ENCODE assay signal across 8 mouse cellular contexts in genomic region chr7:30050882-30051548, GRCm38 (mm10). TPM values are rescaled to one million over a fixed set of nuclear protein-coding genes. Genes with fewer than 3 reads are reported as not detected.
A peak's percentile ranks its signal among the peaks of the same experiment; 100 is the strongest.
DNase-seq lines count a peak whose midpoint lies in the region; ATAC-seq and TF ChIP-seq lines count a peak whose summit lies in the region.

Gene Zfp14, minus strand, starts transcription at chr7:30051380.

- no peaks in the 10 kb centered on the region for H3K9me3 ChIP-seq in erythroblast, embryonic 14.5 days (ENCODE audit: control insufficient read depth, low read length)
- H3K9me3 ChIP-seq in heart, embryonic 13.5 days: no peaks in the 10 kb centered on the region
- no peaks in the 10 kb centered on the region for H3K9me3 ChIP-seq in liver, embryonic 12.5 days (replicated peaks)
- no peaks in the 10 kb centered on the region for H3K9me3 ChIP-seq in stomach, embryonic 15.5 days

- peaks cover 13% of the 10 kb centered on the region for H3K4me1 ChIP-seq in erythroblast, embryonic 14.5 days (ENCODE audit: control insufficient read depth)
- peaks cover 18% of the 10 kb centered on the region for H3K4me1 ChIP-seq in heart, embryonic 13.5 days
- H3K4me1 ChIP-seq in liver, embryonic 12.5 days: peaks cover 15% of the 10 kb centered on the region
- H3K4me1 ChIP-seq in stomach, embryonic 15.5 days: 0 out of 2 replicates have a peak, but pooled peaks cover 5% of the 10 kb centered on the region

- H3ac ChIP-seq in C2C12 (ENCODE audit: control insufficient read depth, insufficient read length, low read depth): peak within 1 kb of the TSS; percentile 77

- no peaks in the 10 kb centered on the region for H3K79me3 ChIP-seq in C2C12 (ENCODE audit: low read depth)

- no peaks in the 10 kb centered on the region for H3K79me2 ChIP-seq in C2C12 (ENCODE audit: control insufficient read depth, insufficient read depth)

- no peaks in the 10 kb centered on the region for H3K27me3 ChIP-seq in C2C12 (ENCODE audit: control insufficient read depth, insufficient read depth, insufficient read length)
- no peaks in the 10 kb centered on the region for H3K27me3 ChIP-seq in erythroblast, embryonic 14.5 days (ENCODE audit: control insufficient read depth)
- H3K27me3 ChIP-seq in heart, embryonic 13.5 days (replicated peaks): no peaks in the 10 kb centered on the region
- H3K27me3 ChIP-seq in liver, embryonic 12.5 days (replicated peaks): no peaks in the 10 kb centered on the region
- H3K27me3 ChIP-seq in stomach, embryonic 15.5 days (replicated peaks): no peaks in the 10 kb centered on the region

- peak within 1 kb of the TSS; percentile 83 for H3K27ac ChIP-seq in heart, embryonic 13.5 days (replicated peaks)
- peak within 1 kb of the TSS; percentile 60 for H3K27ac ChIP-seq in liver, embryonic 12.5 days
- H3K27ac ChIP-seq in stomach, embryonic 15.5 days: peak within 1 kb of the TSS; percentile 77

- H3K4me2 ChIP-seq in heart, embryonic 13.5 days: peak within 1 kb of the TSS; percentile 91
- peak within 1 kb of the TSS; percentile 97 for H3K4me2 ChIP-seq in liver, embryonic 12.5 days
- H3K4me2 ChIP-seq in stomach, embryonic 15.5 days: peak within 1 kb of the TSS; percentile 88

- peaks cover 4% of the 10 kb centered on the region for H3K36me3 ChIP-seq in C2C12 (ENCODE audit: control insufficient read depth, insufficient read depth)
- H3K36me3 ChIP-seq in erythroblast, embryonic 14.5 days (ENCODE audit: control insufficient read depth): peaks cover 2% of the 10 kb centered on the region; the same call in 1 of the 2 replicates
- H3K36me3 ChIP-seq in heart, embryonic 13.5 days: peaks cover 9% of the 10 kb centered on the region
- H3K36me3 ChIP-seq in liver, embryonic 12.5 days: peaks cover 6% of the 10 kb centered on the region; the same call in 1 of the 2 replicates
- H3K36me3 ChIP-seq in stomach, embryonic 15.5 days: no peaks in the 10 kb centered on the region; the same call in 1 of the 2 replicates

- WGBS in heart, embryonic 13.5 days: under 1% methylated on average over 40 of the region's 40 CpGs
- WGBS in liver, embryonic 12.5 days (ENCODE audit: insufficient replicate concordance): under 1% methylated on average over 40 of the region's 40 CpGs
- WGBS in stomach, embryonic 15.5 days: under 1% methylated on average over 40 of the region's 40 CpGs

- H3K4me3 ChIP-seq in C2C12 (ENCODE audit: insufficient read depth, poor library complexity, severe bottlenecking): peak within 1 kb of the TSS; percentile 46
- peak within 1 kb of the TSS; percentile 63 for H3K4me3 ChIP-seq in erythroblast, embryonic 14.5 days (replicated peaks)
- H3K4me3 ChIP-seq in heart, embryonic 13.5 days: peak within 1 kb of the TSS; percentile 81
- H3K4me3 ChIP-seq in liver, embryonic 12.5 days: peak within 1 kb of the TSS; percentile 78
- peak within 1 kb of the TSS; percentile 57 for H3K4me3 ChIP-seq in stomach, embryonic 15.5 days (replicated peaks)

- ATAC-seq in heart, embryonic 13.5 days (ENCODE audit: extremely low read depth, insufficient number of reproducible peaks, low FRiP score, low TSS enrichment): peak; percentile 88
- peak; percentile 99 for ATAC-seq in liver, embryonic 12.5 days
- peak; percentile 97 for ATAC-seq in stomach, embryonic 15.5 days (ENCODE audit: insufficient read depth, low FRiP score, low read depth)

- DNase-seq in brain, embryonic 14.5 days (ENCODE audit: low read depth): peak; percentile 97
- DNase-seq in kidney, postnatal 10 days: peak; percentile 93
- DNase-seq in natural killer cell, adult 2 months (ENCODE audit: low spot score in 2 of 2): peak; percentile 71 to 77

- TF ChIP-seq POLR2A in brain, embryonic 14.5 days (IDR thresholded peaks at IDR 0.05; ENCODE audit: borderline replicate concordance, extremely low read depth, insufficient read depth, insufficient read length, poor library complexity, severe bottlenecking): peak; percentile 37; the same call in 1 of the 2 replicates

- TF ChIP-seq CTCF in C2C12 (IDR thresholded peaks at IDR 0.05; ENCODE audit: control insufficient read depth, insufficient read depth, insufficient read length): no peak
- TF ChIP-seq CTCF in brain, embryonic 14.5 days (IDR thresholded peaks at IDR 0.05; ENCODE audit: borderline replicate concordance, extremely low read depth, insufficient read depth, insufficient read length): no peak

- H3K9ac ChIP-seq in heart, embryonic 13.5 days: peak within 1 kb of the TSS; percentile 85
- peak within 1 kb of the TSS; percentile 74 for H3K9ac ChIP-seq in liver, embryonic 12.5 days
- peak within 1 kb of the TSS; percentile 60; the same call in 1 of the 2 replicates for H3K9ac ChIP-seq in stomach, embryonic 15.5 days

TF ChIP-seq in C2C12, 6 proteins besides CTCF, POLR2A, EP300 and RAD21:
- TF ChIP-seq MYOD1 (IDR thresholded peaks at IDR 0.05; ENCODE audit: control insufficient read depth, insufficient read length, low read depth) (no peak), MAX (IDR thresholded peaks at IDR 0.05) (no peak)

RNA-seq across cellular contexts. Expression of gene Zfp14, which starts in this region (rescaled TPM):
- polyA plus RNA-seq in C2C12 (2012; fragmentation: generic; extraction: Trizol): 0.40 TPM
- polyA plus RNA-seq in brain, embryonic 14.5 days (2012; rRNA removed): 12.6 and 13.0 TPM in 2 replicates
- 0.02 TPM in 1 of 2 replicates, not detected in the other for polyA plus RNA-seq in erythroblast, embryonic 14.5 days (2012)
- 2.5 and 4.0 TPM in 2 replicates for polyA plus RNA-seq in heart, embryonic 13.5 days (2015; fragmentation: Nextera tagmentation; extraction: Ambion mirVana)
- 0.60 and 0.87 TPM in 2 replicates for polyA plus RNA-seq in liver, embryonic 12.5 days (2016; fragmentation: Nextera tagmentation; extraction: Ambion mirVana)
- polyA plus RNA-seq in stomach, embryonic 15.5 days (2015; fragmentation: Nextera tagmentation; extraction: Ambion mirVana): 3.5 and 3.7 TPM in 2 replicates

Comparison
In these comparisons a context has a peak if more than half of its experiments do, and no peak if none do; other contexts are left out.
1. Peak in every context shown above with its lines: DNase-seq, ATAC-seq, H3K4me3 ChIP-seq and H3K27ac ChIP-seq.
2. Peak in ATAC-seq, H3K4me3 ChIP-seq, H3K27ac ChIP-seq, H3K9ac ChIP-seq and H3K4me2 ChIP-seq in liver, embryonic 12.5 days; RNA of the gene not detected or under 1 TPM.